9 mouse cellular contexts compared by ENCODE assay signal in genomic region chr11:102086331-102086730, GRCm38 (mm10). TPM values are rescaled to one million over a fixed set of nuclear protein-coding genes. Genes with fewer than 3 reads are reported as not detected.
A peak's percentile ranks its signal among the peaks of the same experiment; 100 is the strongest.
DNase-seq lines count a peak whose midpoint lies in the region; ATAC-seq and TF ChIP-seq lines count a peak whose summit lies in the region.
"Had no signal": no experiment of that assay in that cellular context is flagged by ENCODE, and none has a peak within 500 bp of the region (broad histone marks: within the 10 kb centered on the region; RNA-seq: fewer than 3 reads in every experiment).

No protein-coding gene starts in this region.

- no peaks in the 10 kb centered on the region for H3K27me3 ChIP-seq in lung, embryonic 15.5 days
- no peaks in the 10 kb centered on the region for H3K27me3 ChIP-seq in embryonic facial prominence, embryonic 15.5 days
- H3K27me3 ChIP-seq in stomach, postnatal 0 days (ENCODE audit: control insufficient read depth, insufficient read depth, low read length) = no peaks in the 10 kb centered on the region

- H3K9me3 ChIP-seq in lung, embryonic 15.5 days = no peaks in the 10 kb centered on the region
- no peaks in the 10 kb centered on the region for H3K9me3 ChIP-seq in embryonic facial prominence, embryonic 15.5 days (replicated peaks)
- no peaks in the 10 kb centered on the region for H3K9me3 ChIP-seq in stomach, postnatal 0 days (ENCODE audit: control insufficient read depth, low read length)

- peak overlapping the region; percentile 78; the same call in 1 of the 2 replicates for H3K27ac ChIP-seq in lung, embryonic 15.5 days
- peak overlapping the region; percentile 89 for H3K27ac ChIP-seq in embryonic facial prominence, embryonic 15.5 days (replicated peaks)
- H3K27ac ChIP-seq in layer of hippocampus, adult 2 months = peak overlapping the region; percentile 99
- no peak overlapping the region for H3K27ac ChIP-seq in stomach, postnatal 0 days (replicated peaks)

- 13% methylated on average over 3 of the region's 3 CpGs for WGBS in lung, embryonic 15.5 days
- 16% methylated on average over 3 of the region's 3 CpGs for WGBS in embryonic facial prominence, embryonic 15.5 days
- 18% methylated on average over 3 of the region's 3 CpGs for WGBS in stomach, postnatal 0 days

- no peak for ATAC-seq in lung, embryonic 15.5 days (ENCODE audit: borderline replicate concordance, extremely low read depth, low FRiP score, low TSS enrichment)
- ATAC-seq in embryonic facial prominence, embryonic 15.5 days (ENCODE audit: insufficient number of reproducible peaks, low FRiP score, low TSS enrichment, low read depth) = no peak
- no peak for ATAC-seq in stomach, postnatal 0 days (ENCODE audit: low FRiP score, low TSS enrichment)

- no peaks in the 10 kb centered on the region for H3K36me3 ChIP-seq in lung, embryonic 15.5 days
- no peaks in the 10 kb centered on the region for H3K36me3 ChIP-seq in embryonic facial prominence, embryonic 15.5 days
- H3K36me3 ChIP-seq in stomach, postnatal 0 days (ENCODE audit: control insufficient read depth, insufficient read depth, low read length) = no peaks in the 10 kb centered on the region

- DNase-seq in lung, postnatal 36 days = no peak
- peak; percentile 74 to 88 for DNase-seq in layer of hippocampus, adult 2 months (ENCODE audit: low spot score in 2 of 2)
- DNase-seq in mesoderm, embryonic 11.5 days (ENCODE audit: low read depth, low spot score) = peak; percentile 53
- DNase-seq in stomach, postnatal 0 days (ENCODE audit: low spot score) = no peak
- no peak for DNase-seq in thymus, postnatal 4 days
- DNase-seq in gastrocnemius, postnatal 25 days = no peak

- no peak overlapping the region for H3K9ac ChIP-seq in lung, embryonic 15.5 days
- H3K9ac ChIP-seq in embryonic facial prominence, embryonic 15.5 days = no peak overlapping the region
- no peak overlapping the region for H3K9ac ChIP-seq in stomach, postnatal 0 days (ENCODE audit: low read length)

- peak overlapping the region; percentile 97 for H3K4me2 ChIP-seq in lung, embryonic 15.5 days
- H3K4me2 ChIP-seq in embryonic facial prominence, embryonic 15.5 days (replicated peaks) = peak overlapping the region; percentile 92
- H3K4me2 ChIP-seq in stomach, postnatal 0 days (replicated peaks; ENCODE audit: low read depth) = no peak overlapping the region

- H3K4me3 ChIP-seq in lung, embryonic 15.5 days = no peak overlapping the region
- peak overlapping the region; percentile 66 for H3K4me3 ChIP-seq in embryonic facial prominence, embryonic 15.5 days (replicated peaks)
- H3K4me3 ChIP-seq in layer of hippocampus, adult 2 months = peak overlapping the region; percentile 94
- H3K4me3 ChIP-seq in stomach, postnatal 0 days (ENCODE audit: low read depth, low read length) = no peak overlapping the region

- no peak for TF ChIP-seq EP300 in stomach, postnatal 0 days (optimal IDR thresholded peaks at IDR 0.05)

- peaks cover 47% of the 10 kb centered on the region for H3K4me1 ChIP-seq in lung, embryonic 15.5 days
- H3K4me1 ChIP-seq in embryonic facial prominence, embryonic 15.5 days = peaks cover 51% of the 10 kb centered on the region
- H3K4me1 ChIP-seq in stomach, postnatal 0 days (replicated peaks; ENCODE audit: control insufficient read depth, insufficient read depth) = no peaks in the 10 kb centered on the region

- TF ChIP-seq CTCF in layer of hippocampus, adult 2 months (conservative IDR thresholded peaks at IDR 0.05) = peak; percentile 64
- TF ChIP-seq CTCF in stomach, postnatal 0 days (IDR thresholded peaks at IDR 0.05; ENCODE audit: low read depth) = peak; percentile 46

RNA-seq across cellular contexts. Expression of gene Mpp2, which starts 2.0 kb away (rescaled TPM):
- polyA plus RNA-seq in lung, embryonic 15.5 days (2015; fragmentation: Nextera tagmentation; extraction: Ambion mirVana) = 5.8 and 6.9 TPM in 2 replicates
- polyA plus RNA-seq in embryonic facial prominence, embryonic 15.5 days (2015; fragmentation: Nextera tagmentation; extraction: Ambion mirVana) = 7.0 and 10.7 TPM in 2 replicates
- total RNA-seq in layer of hippocampus, adult 2 months (2021) = 100 to 1,000 TPM; 147 to 149 TPM
- polyA plus RNA-seq in stomach, postnatal 0 days (2015; fragmentation: Nextera tagmentation; extraction: Ambion mirVana) = 2.8 and 3.4 TPM in 2 replicates
- 1 to 10 TPM; 1.2 to 2.1 TPM for total RNA-seq in gastrocnemius, postnatal 25 days (2021)

RNA-seq across cellular contexts. Expression of gene Ppy, which starts 14.8 kb away (rescaled TPM):
- polyA plus RNA-seq in lung, embryonic 15.5 days (2015; fragmentation: Nextera tagmentation; extraction: Ambion mirVana) = not detected in 2 replicates
- not detected in 2 replicates for polyA plus RNA-seq in embryonic facial prominence, embryonic 15.5 days (2015; fragmentation: Nextera tagmentation; extraction: Ambion mirVana)
- not detected for total RNA-seq in layer of hippocampus, adult 2 months (2021)
- polyA plus RNA-seq in stomach, postnatal 0 days (2015; fragmentation: Nextera tagmentation; extraction: Ambion mirVana) = 3.3 and 5.4 TPM in 2 replicates
- total RNA-seq in gastrocnemius, postnatal 25 days (2021) = not detected

RNA-seq across cellular contexts. Expression of gene Pyy, which starts 21.3 kb away (rescaled TPM):
- not detected in 2 replicates for polyA plus RNA-seq in lung, embryonic 15.5 days (2015; fragmentation: Nextera tagmentation; extraction: Ambion mirVana)
- not detected in 2 replicates for polyA plus RNA-seq in embryonic facial prominence, embryonic 15.5 days (2015; fragmentation: Nextera tagmentation; extraction: Ambion mirVana)
- total RNA-seq in layer of hippocampus, adult 2 months (2021) = not detected
- polyA plus RNA-seq in stomach, postnatal 0 days (2015; fragmentation: Nextera tagmentation; extraction: Ambion mirVana) = 63.0 and 64.3 TPM in 2 replicates
- total RNA-seq in gastrocnemius, postnatal 25 days (2021) = not detected
- polyA plus RNA-seq: spleen, adult 2 months had no signal

RNA-seq across cellular contexts. Expression of gene Cd300lg, which starts 45.0 kb away (rescaled TPM):
- 0.59 and 0.63 TPM in 2 replicates for polyA plus RNA-seq in lung, embryonic 15.5 days (2015; fragmentation: Nextera tagmentation; extraction: Ambion mirVana)
- 1.5 and 2.1 TPM in 2 replicates for polyA plus RNA-seq in embryonic facial prominence, embryonic 15.5 days (2015; fragmentation: Nextera tagmentation; extraction: Ambion mirVana)
- total RNA-seq in layer of hippocampus, adult 2 months (2021) = not detected
- 3.0 and 3.4 TPM in 2 replicates for polyA plus RNA-seq in stomach, postnatal 0 days (2015; fragmentation: Nextera tagmentation; extraction: Ambion mirVana)
- 10 to 100 TPM; 13.1 to 16.5 TPM for total RNA-seq in gastrocnemius, postnatal 25 days (2021)

RNA-seq across cellular contexts. Expression of gene Mpp3, which starts 58.1 kb away (rescaled TPM):
- polyA plus RNA-seq in lung, embryonic 15.5 days (2015; fragmentation: Nextera tagmentation; extraction: Ambion mirVana) = 3.8 and 3.9 TPM in 2 replicates
- polyA plus RNA-seq in embryonic facial prominence, embryonic 15.5 days (2015; fragmentation: Nextera tagmentation; extraction: Ambion mirVana) = 5.5 and 6.2 TPM in 2 replicates
- total RNA-seq in layer of hippocampus, adult 2 months (2021) = 10 to 100 TPM; 88.3 to 94.4 TPM
- 3.3 and 3.4 TPM in 2 replicates for polyA plus RNA-seq in stomach, postnatal 0 days (2015; fragmentation: Nextera tagmentation; extraction: Ambion mirVana)
- total RNA-seq in gastrocnemius, postnatal 25 days (2021) = 10 to 100 TPM; 17.6 to 29.5 TPM

Comparison
In these comparisons a context has a peak if more than half of its experiments do, and no peak if none do; other contexts are left out.
1. H3K4me3 ChIP-seq: peak in embryonic facial prominence, embryonic 15.5 days (single experiment) and layer of hippocampus, adult 2 months (single experiment); none in lung, embryonic 15.5 days (single experiment) and stomach, postnatal 0 days (single experiment).
2. DNase-seq: peak in layer of hippocampus, adult 2 months (2 of 2) and mesoderm, embryonic 11.5 days (single experiment); none in lung, postnatal 36 days (single experiment), stomach, postnatal 0 days (single experiment), thymus, postnatal 4 days (single experiment) and gastrocnemius, postnatal 25 days (single experiment).
3. RNA of gene Pyy, which starts 21.3 kb away (polyA plus RNA-seq): 63.0 to 64.3 TPM in stomach, postnatal 0 days; not detected in embryonic facial prominence, embryonic 15.5 days and not detected in lung, embryonic 15.5 days; every median in the first group is over 10 times any median in the second.